8 mouse cellular contexts compared by ENCODE assay signal in genomic region chr19:55537691-55538090, GRCm38 (mm10).
DNase-seq lines count a peak whose midpoint lies in the region; ATAC-seq and TF ChIP-seq lines count a peak whose summit lies in the region.

No protein-coding gene starts in this region.

- TF ChIP-seq CTCF in CH12.LX (conservative IDR thresholded peaks at IDR 0.05 in 1 of 2, IDR thresholded peaks at IDR 0.05 in 1 of 2; ENCODE audit: low read depth in 2 of 2, low read length in 2 of 2) = peak in 1 of 2 experiments; percentile 65; a peak in 2 of 4 replicates
- TF ChIP-seq CTCF in cortical plate, adult 2 months (IDR thresholded peaks at IDR 0.05; ENCODE audit: extremely low read depth, insufficient read depth, low read length) = peak; percentile 54
- TF ChIP-seq CTCF in lung, postnatal 0 days (IDR thresholded peaks at IDR 0.05) = peak; percentile 60

- no peak overlapping the region for H3K4me3 ChIP-seq in CH12.LX (replicated peaks in 1 of 3; ENCODE audit: low read depth in 2 of 3, low read length in 2 of 3, poor library complexity in 1 of 3)
- H3K4me3 ChIP-seq in cortical plate, adult 2 months (ENCODE audit: insufficient read depth, low read length) = no peak overlapping the region
- no peak overlapping the region for H3K4me3 ChIP-seq in intestine, embryonic 15.5 days (replicated peaks)
- H3K4me3 ChIP-seq in lung, postnatal 0 days (ENCODE audit: low read depth, low read length) = no peak overlapping the region

- 25% methylated on average over 6 of the region's 6 CpGs for WGBS in intestine, embryonic 15.5 days
- 36% methylated on average over 6 of the region's 6 CpGs for WGBS in lung, postnatal 0 days

- H3K4me2 ChIP-seq in CH12.LX (ENCODE audit: insufficient read depth, low read depth, poor library complexity, severe bottlenecking) = no peak overlapping the region
- H3K4me2 ChIP-seq in intestine, embryonic 15.5 days (replicated peaks) = no peak overlapping the region
- no peak overlapping the region for H3K4me2 ChIP-seq in lung, postnatal 0 days (replicated peaks; ENCODE audit: low read depth, low read length)

- DNase-seq in heart, adult 11 months = peak; percentile 85
- no peak for DNase-seq in heart, adult 9 months (ENCODE audit: low spot score in 2 of 2)
- peak; percentile 35 for DNase-seq in CH12.LX (ENCODE audit: extremely low read depth)
- DNase-seq in lung, postnatal 0 days (ENCODE audit: low spot score) = peak; percentile 45
- DNase-seq in c-Kit-positive CD71-positive TER-119-positive erythroid progenitor cells, embryonic 14.5 days (ENCODE audit: low spot score) = no peak

- H3K27ac ChIP-seq in CH12.LX (ENCODE audit: insufficient read depth, low read depth) = no peak overlapping the region
- H3K27ac ChIP-seq in cortical plate, adult 2 months (ENCODE audit: insufficient read depth, low read length) = no peak overlapping the region
- H3K27ac ChIP-seq in intestine, embryonic 15.5 days = no peak overlapping the region
- no peak overlapping the region for H3K27ac ChIP-seq in lung, postnatal 0 days (ENCODE audit: low read length)

- in situ Hi-C loops in CH12.LX (cut with MboI; ENCODE audit: low pct_ligation_motif_present, low pct_unique_long_range_greater_than_20kb, low sequenced_read_pairs) = no loop called here

- peaks cover 0 to 31% of the 10 kb centered on the region in 2 experiments; a peak in 2 of 4 replicates for H3K4me1 ChIP-seq in CH12.LX (ENCODE audit: control insufficient read depth in 1 of 2, insufficient read depth in 2 of 2)
- no peaks in the 10 kb centered on the region for H3K4me1 ChIP-seq in cortical plate, adult 2 months (ENCODE audit: control insufficient read depth, insufficient read depth, low read length)
- peaks cover 7% of the 10 kb centered on the region for H3K4me1 ChIP-seq in intestine, embryonic 15.5 days (replicated peaks)
- H3K4me1 ChIP-seq in lung, postnatal 0 days (ENCODE audit: insufficient read depth, low read depth, low read length) = no peaks in the 10 kb centered on the region

- ATAC-seq in intestine, embryonic 15.5 days = peak; percentile 71; the same call in 1 of the 2 replicates
- no peak for ATAC-seq in lung, postnatal 0 days
- ATAC-seq in activated CD4-positive, CD25-positive, alpha-beta regulatory T cell, adult 4 months = no peak

- no peaks in the 10 kb centered on the region for H3K27me3 ChIP-seq in CH12.LX (replicated peaks)
- H3K27me3 ChIP-seq in intestine, embryonic 15.5 days (replicated peaks) = no peaks in the 10 kb centered on the region
- no peaks in the 10 kb centered on the region for H3K27me3 ChIP-seq in lung, postnatal 0 days (replicated peaks; ENCODE audit: insufficient read depth, low read length)

- TF ChIP-seq RAD21 in CH12.LX (IDR thresholded peaks at IDR 0.05; ENCODE audit: low read depth, low read length) = peak; percentile 70

- H3K9me3 ChIP-seq in CH12.LX (replicated peaks; ENCODE audit: low read length) = no peaks in the 10 kb centered on the region
- no peaks in the 10 kb centered on the region for H3K9me3 ChIP-seq in intestine, embryonic 15.5 days
- H3K9me3 ChIP-seq in lung, postnatal 0 days (ENCODE audit: low read length) = no peaks in the 10 kb centered on the region

- dilution Hi-C loops in CH12.LX (cut with MboI; ENCODE audit: extremely low pct_ligation_motif_present, extremely low pct_unique_long_range_greater_than_20kb, low sequenced_read_pairs) = no loop called here

- no peak for TF ChIP-seq EP300 in CH12.LX (IDR thresholded peaks at IDR 0.05; ENCODE audit: low read length)
- no peak for TF ChIP-seq EP300 in lung, postnatal 0 days (IDR thresholded peaks at IDR 0.05)

- no peaks in the 10 kb centered on the region for H3K79me2 ChIP-seq in CH12.LX (replicated peaks; ENCODE audit: control insufficient read depth, extremely low read depth, insufficient read depth, poor library complexity, severe bottlenecking)

- no peak for TF ChIP-seq POLR2A in CH12.LX (IDR thresholded peaks at IDR 0.05; ENCODE audit: low read depth, low read length)
- no peak for TF ChIP-seq POLR2A in cortical plate, adult 2 months (IDR thresholded peaks at IDR 0.05; ENCODE audit: extremely low read depth, insufficient read depth, low read length)

- H3K36me3 ChIP-seq in CH12.LX (replicated peaks in 1 of 2; ENCODE audit: control insufficient read depth in 1 of 2, insufficient read depth in 1 of 2, low read length in 1 of 2) = peaks cover 4 to 33% of the 10 kb centered on the region in 2 experiments
- no peaks in the 10 kb centered on the region for H3K36me3 ChIP-seq in intestine, embryonic 15.5 days
- H3K36me3 ChIP-seq in lung, postnatal 0 days (ENCODE audit: insufficient read depth, low read length) = no peaks in the 10 kb centered on the region

- H3K9ac ChIP-seq in CH12.LX (ENCODE audit: insufficient read depth, low read depth) = no peak overlapping the region
- H3K9ac ChIP-seq in intestine, embryonic 15.5 days = no peak overlapping the region
- H3K9ac ChIP-seq in lung, postnatal 0 days (replicated peaks; ENCODE audit: low read depth) = no peak overlapping the region

TF ChIP-seq in CH12.LX, 34 proteins besides CTCF, POLR2A, EP300 and RAD21:
- no peak; the same call in 1 of the 2 replicates for TF ChIP-seq ZC3H11A (IDR thresholded peaks at IDR 0.05; ENCODE audit: low read depth, low read length)
- no peak for TF ChIP-seq MYC (IDR thresholded peaks at IDR 0.05; ENCODE audit: low read depth, low read length)
- TF ChIP-seq NRF1 (IDR thresholded peaks at IDR 0.05; ENCODE audit: low read depth, low read length) = no peak
- no peak for TF ChIP-seq ETS1 (conservative IDR thresholded peaks at IDR 0.05; ENCODE audit: low read depth, low read length)
- TF ChIP-seq KAT2A (IDR thresholded peaks at IDR 0.05; ENCODE audit: insufficient replicate concordance, low read length) = no peak
- no peak for TF ChIP-seq ZMIZ1 (IDR thresholded peaks at IDR 0.05; ENCODE audit: low read depth, low read length)
- no peak for TF ChIP-seq GABPA (IDR thresholded peaks at IDR 0.05; ENCODE audit: insufficient replicate concordance, low read depth, low read length)
- TF ChIP-seq MAX (IDR thresholded peaks at IDR 0.05; ENCODE audit: low read length) = 0 out of 2 replicates have a peak, but pooled peaks have one; percentile 17
- no peak for TF ChIP-seq MXI1 (IDR thresholded peaks at IDR 0.05; ENCODE audit: low read depth, low read length)
- peak; percentile 78 for TF ChIP-seq SMC3 (IDR thresholded peaks at IDR 0.05; ENCODE audit: low read depth, low read length)
- TF ChIP-seq MEF2A (IDR thresholded peaks at IDR 0.05; ENCODE audit: borderline replicate concordance, low read depth, low read length) = no peak
- TF ChIP-seq POLR2AphosphoS2 (IDR thresholded peaks at IDR 0.05; ENCODE audit: low read depth, low read length) = no peak
- no peak for TF ChIP-seq CHD1 (IDR thresholded peaks at IDR 0.05; ENCODE audit: low read depth, low read length)
TF ChIP-seq in CH12.LX: peak in this region for 2.

Comparison
In these comparisons a context has a peak if more than half of its experiments do, and no peak if none do; other contexts are left out.
1. DNase-seq: peak in heart, adult 11 months (single experiment), CH12.LX (single experiment) and lung, postnatal 0 days (single experiment); none in heart, adult 9 months (0 of 2) and c-Kit-positive CD71-positive TER-119-positive erythroid progenitor cells, embryonic 14.5 days (single experiment).